Mouse (Mus musculus) limb, embryonic 14.5 days (tissue): ENCODE results near the gene Snx15. TPM values are rescaled to one million over a fixed set of nuclear protein-coding genes. Genes with fewer than 3 reads are reported as not detected.
A peak's percentile ranks its signal among the peaks of the same experiment; 100 is the strongest.

Experiments
- ATAC-seq: fragments of 200-750 bp; cut with Nextera tagmentation; 2 replicates; pipeline ENCODE4 v1.8.0; 2017; ENCODE audit warnings: low read depth, moderate number of reproducible peaks, moderate TSS enrichment; ENCODE audit not compliant: low FRiP score
- DNase-seq: peaks from one replicate; pipeline ENCODE4 v3.0.0-alpha.2; 2015; ENCODE audit warnings: low spot score
- H3K27ac ChIP-seq: fragments of 300-500 bp; sonication (generic); replicated peaks from 2 replicates; pipeline ENCODE4 v1.5.1; 2014; ENCODE audit warnings: low read depth, mild to moderate bottlenecking, low read length, moderate library complexity, mixed read lengths
- H3K27me3 ChIP-seq: fragments of 300-500 bp; sonication (generic); 2 replicates; pipeline ENCODE4 v1.6.1; 2014; ENCODE audit warnings: low read length, mixed read lengths; ENCODE audit not compliant: control insufficient read depth, insufficient read depth
- H3K36me3 ChIP-seq: fragments of 300-500 bp; sonication (generic); 2 replicates; pipeline ENCODE4 v1.6.1; 2014; ENCODE audit warnings: mild to moderate bottlenecking, low read length, moderate library complexity, mixed read lengths; ENCODE audit not compliant: control insufficient read depth, insufficient read depth
- H3K4me1 ChIP-seq: fragments of 300-500 bp; sonication (generic); 2 replicates; pipeline ENCODE4 v1.6.1; 2014; ENCODE audit warnings: antibody characterized with exemption, low read length, mixed read lengths; ENCODE audit not compliant: control insufficient read depth, insufficient read depth
- H3K4me2 ChIP-seq: fragments of 300-500 bp; sonication (generic); replicated peaks from 2 replicates; pipeline ENCODE4 v1.6.1; 2014; ENCODE audit warnings: low read depth, mild to moderate bottlenecking, low read length, moderate library complexity; ENCODE audit not compliant: severe bottlenecking
- H3K4me3 ChIP-seq: fragments of 300-500 bp; sonication (generic); replicated peaks from 2 replicates; pipeline ENCODE4 v1.5.1; 2014; ENCODE audit warnings: low read length
- H3K9ac ChIP-seq: fragments of 300-500 bp; sonication (generic); 2 replicates; pipeline ENCODE4 v1.6.1; 2014; ENCODE audit warnings: mild to moderate bottlenecking, low read depth, low read length, moderate library complexity; ENCODE audit not compliant: severe bottlenecking
- H3K9me3 ChIP-seq: fragments of 300-500 bp; sonication (generic); 2 replicates; pipeline ENCODE4 v1.6.1; 2016; ENCODE audit warnings: low read length; ENCODE audit not compliant: control insufficient read depth
- POLR2A ChIP-seq: fragments of 200-500 bp; IDR thresholded peaks from 2 replicates; pipeline ENCODE4 v1.8.0; 2012; ENCODE audit warnings: inconsistent platforms, mild to moderate bottlenecking, moderate library complexity, borderline replicate concordance; ENCODE audit not compliant: insufficient read depth, insufficient read length; ENCODE audit errors: extremely low read depth
- WGBS: fragments of 180-500 bp; shearing (Covaris S2); extraction: QIAGEN DNeasy Blood & Tissue Kit; methylation state at CpG from one replicate; pipeline ENCODE4 v1.1.7; 2014; 5-methylcytosine and 5-hydroxymethylcytosine counted together
- polyA plus RNA-seq, 2 experiments: library from polyadenylated mRNA; depleted of rRNA in 1 of 2; stranded (reverse) in 1 of 2; unstranded in 1 of 2; fragments of >200 nt; fragmentation: Nextera tagmentation in 1 of 2; extraction: Ambion mirVana in 1 of 2; gene quantifications; 2 replicates each; pipeline versions ENCODE4 v1.2.1 to v1.2.3; 2012 to 2014

The Snx15 gene
- polyA plus RNA-seq (2012; rRNA removed) = 36.4 and 48.9 TPM in 2 replicates
- polyA plus RNA-seq (2014; fragmentation: Nextera tagmentation; extraction: Ambion mirVana) = 30.2 and 33.9 TPM in 2 replicates

GRCm38 (mm10) chr19:6127760-6128341 is at the start of gene Snx15:
Snx15 (minus strand) TSS chr19:6128304.
- peaks cover 3% of the 10 kb centered on the region; the same call in 1 of the 2 replicates for H3K4me1 ChIP-seq
- H3K4me3 ChIP-seq = peak within 1 kb of the TSS; percentile 55
- H3K27ac ChIP-seq = peak within 1 kb of the TSS; percentile 87
- peaks cover 6% of the 10 kb centered on the region; the same call in 1 of the 2 replicates for H3K36me3 ChIP-seq
- ATAC-seq = peak; percentile 92
- H3K27me3 ChIP-seq = no peaks in the 10 kb centered on the region
- H3K4me2 ChIP-seq = peak within 1 kb of the TSS; percentile 52
- 0 out of 2 replicates have a peak, but pooled peaks have one; percentile 45 for TF ChIP-seq POLR2A
- peak within 1 kb of the TSS; percentile 67 for H3K9ac ChIP-seq
- peak; percentile 94 for DNase-seq
- no peaks in the 10 kb centered on the region for H3K9me3 ChIP-seq
- WGBS = under 1% methylated on average over 32 of the region's 32 CpGs

GRCm38 (mm10) chr19:6174771-6175170 is 46.7 kb upstream of the Snx15 start:
- Histone ChIP-seq H3K9me3 (no peaks in the 10 kb centered on the region), H3K36me3 (no peaks in the 10 kb centered on the region), H3K27ac (no peak overlapping the region), H3K4me1 (no peaks in the 10 kb centered on the region), H3K9ac (no peak overlapping the region), H3K27me3 (no peaks in the 10 kb centered on the region), H3K4me2 (no peak overlapping the region), H3K4me3 (no peak overlapping the region)
- TF ChIP-seq POLR2A = no peak
- no peak for DNase-seq
- WGBS = 48% methylated on average over 5 of the region's 5 CpGs
- ATAC-seq = no peak

GRCm38 (mm10) chr19:6171215-6171614 is 43.1 kb upstream of the Snx15 start:
- no peak for TF ChIP-seq POLR2A
- Histone ChIP-seq H3K9ac (no peak overlapping the region), H3K4me3 (no peak overlapping the region), H3K4me2 (no peak overlapping the region), H3K27ac (no peak overlapping the region), H3K4me1 (no peaks in the 10 kb centered on the region), H3K36me3 (no peaks in the 10 kb centered on the region), H3K27me3 (no peaks in the 10 kb centered on the region), H3K9me3 (no peaks in the 10 kb centered on the region)
- no peak for DNase-seq
- no peak for ATAC-seq
- WGBS = 89% methylated on average over 8 of the region's 8 CpGs

- no peak for DNase-seq
- H3K4me1 ChIP-seq = no peaks in the 10 kb centered on the region
- no peaks in the 10 kb centered on the region for H3K9me3 ChIP-seq
- no peak for TF ChIP-seq POLR2A
- no peak for ATAC-seq
- no peaks in the 10 kb centered on the region for H3K36me3 ChIP-seq
- 79% methylated on average over 4 of the region's 4 CpGs for WGBS
- H3K27me3 ChIP-seq = no peaks in the 10 kb centered on the region
- H3K4me2 ChIP-seq = no peak overlapping the region
- no peak overlapping the region for H3K9ac ChIP-seq
- H3K4me3 ChIP-seq = no peak overlapping the region
- H3K27ac ChIP-seq = no peak overlapping the region
Measured at GRCm38 (mm10) chr19:6166750-6167149, 38.6 kb upstream of the Snx15 start.

- no peak for ATAC-seq
- Histone ChIP-seq H3K4me1 (no peaks in the 10 kb centered on the region), H3K27ac (no peak overlapping the region), H3K4me2 (no peak overlapping the region), H3K9ac (no peak overlapping the region), H3K27me3 (no peaks in the 10 kb centered on the region), H3K36me3 (no peaks in the 10 kb centered on the region), H3K9me3 (no peaks in the 10 kb centered on the region), H3K4me3 (no peak overlapping the region)
- no peak for DNase-seq
- no peak for TF ChIP-seq POLR2A
- 61% methylated on average over 10 of the region's 10 CpGs for WGBS
Measured at GRCm38 (mm10) chr19:6163872-6164547, 35.9 kb upstream of the Snx15 start.
